Mouse (Mus musculus) testis, adult 2 months (tissue): Measurements from ENCODE around the gene Dnah11.
"Not testable (repeated sequence)": the region's sequence is repeated elsewhere in the genome, so short reads cannot be mapped to it uniquely, and the experiment has no call there.

Experiments used
- CTCF ChIP-seq: fragments of 200-500 bp; IDR thresholded peaks from 2 replicates; pipeline ENCODE4 v1.5.1; 2012; ENCODE audit warnings: low read depth, mild to moderate bottlenecking, inconsistent platforms, low read length, moderate library complexity; ENCODE audit not compliant: control insufficient read depth, insufficient read depth, insufficient replicate concordance
- POLR2A ChIP-seq: fragments of 200-500 bp; IDR thresholded peaks from 2 replicates; pipeline ENCODE4 v1.6.1; 2012; ENCODE audit warnings: low read depth, mild to moderate bottlenecking, inconsistent platforms, low read length, moderate library complexity; ENCODE audit not compliant: control insufficient read depth

GRCm38 (mm10) chr12:117905232-117905840 lies 293.5 kb downstream of the Dnah11 start:
- not testable (repeated sequence) for TF ChIP-seq CTCF, POLR2A
